Comparison of ENCODE assay signal across 8 mouse cellular contexts in genomic region chr5:108269811-108270151, GRCm38 (mm10). TPM values are rescaled to one million over a fixed set of nuclear protein-coding genes. Genes with fewer than 3 reads are reported as not detected.
DNase-seq lines count a peak whose midpoint lies in the region; ATAC-seq and TF ChIP-seq lines count a peak whose summit lies in the region.

No protein-coding gene starts in this region.

- WGBS in kidney, postnatal 0 days: 3% methylated on average over 7 of the region's 7 CpGs

- no peak for TF ChIP-seq CTCF in kidney, postnatal 0 days (IDR thresholded peaks at IDR 0.05; ENCODE audit: low read depth)
- TF ChIP-seq CTCF in cortical plate, adult 2 months (IDR thresholded peaks at IDR 0.05; ENCODE audit: extremely low read depth, insufficient read depth, low read length): no peak

- no peaks in the 10 kb centered on the region for H3K9me3 ChIP-seq in kidney, postnatal 0 days (replicated peaks; ENCODE audit: low read length)

- 0 out of 2 replicates have a peak, but pooled peaks cover 9% of the 10 kb centered on the region for H3K4me1 ChIP-seq in kidney, postnatal 0 days (replicated peaks; ENCODE audit: insufficient read depth, low read length)
- peaks cover 1% of the 10 kb centered on the region; the same call in 1 of the 2 replicates for H3K4me1 ChIP-seq in cortical plate, adult 2 months (ENCODE audit: control insufficient read depth, insufficient read depth, low read length)

- no peak for ATAC-seq in kidney, postnatal 0 days (replicated peaks; ENCODE audit: low FRiP score, low read depth)

- H3K4me3 ChIP-seq in kidney, postnatal 0 days (replicated peaks; ENCODE audit: low read depth, low read length): peak overlapping the region; percentile 92
- H3K4me3 ChIP-seq in cortical plate, adult 2 months (ENCODE audit: insufficient read depth, low read length): peak overlapping the region; percentile 98

- H3K9ac ChIP-seq in kidney, postnatal 0 days (ENCODE audit: low read depth, low read length): peak overlapping the region; percentile 88

- no peak overlapping the region for H3K27ac ChIP-seq in kidney, postnatal 0 days
- H3K27ac ChIP-seq in cortical plate, adult 2 months (ENCODE audit: insufficient read depth, low read length): no peak overlapping the region

- no peaks in the 10 kb centered on the region for H3K27me3 ChIP-seq in kidney, postnatal 0 days (ENCODE audit: insufficient read depth, low read length)

- peak; percentile 9 for DNase-seq in kidney, postnatal 0 days (ENCODE audit: low spot score)
- DNase-seq in kidney, postnatal 14 days: no peak
- DNase-seq in induced T-regulatory cell, adult 2 months (ENCODE audit: low read depth): peak; percentile 51
- DNase-seq in naive thymus-derived CD4-positive, alpha-beta T cell, adult 2 months (ENCODE audit: low read depth): peak; percentile 32
- no peak for DNase-seq in T-cell, adult 2 months (ENCODE audit: low spot score)
- DNase-seq in B cell, adult 2 months: no peak
- DNase-seq in retina, embryonic 14.5 days (ENCODE audit: low spot score): no peak

- peak overlapping the region; percentile 87 for H3K4me2 ChIP-seq in kidney, postnatal 0 days (ENCODE audit: low read length)

- H3K36me3 ChIP-seq in kidney, postnatal 0 days (ENCODE audit: insufficient read depth, low read length): no peaks in the 10 kb centered on the region

- no peak for TF ChIP-seq POLR2A in cortical plate, adult 2 months (IDR thresholded peaks at IDR 0.05; ENCODE audit: extremely low read depth, insufficient read depth, low read length)

RNA-seq across cellular contexts. Expression of gene Dr1, which starts 1.1 kb away (rescaled TPM):
- polyA plus RNA-seq in kidney, postnatal 0 days (2015; fragmentation: Nextera tagmentation; extraction: Ambion mirVana): 42.8 and 44.8 TPM in 2 replicates
- 24.7 and 25.2 TPM in 2 replicates for polyA plus RNA-seq in cortical plate, adult 2 months (2012; rRNA removed)

RNA-seq across cellular contexts. Expression of gene Pigg, which starts 42.6 kb away (rescaled TPM):
- polyA plus RNA-seq in kidney, postnatal 0 days (2015; fragmentation: Nextera tagmentation; extraction: Ambion mirVana): 4.3 and 5.9 TPM in 2 replicates
- polyA plus RNA-seq in cortical plate, adult 2 months (2012; rRNA removed): 8.3 and 8.7 TPM in 2 replicates

Comparison
In these comparisons a context has a peak if more than half of its experiments do, and no peak if none do; other contexts are left out.
1. DNase-seq: peak in kidney, postnatal 0 days (single experiment), induced T-regulatory cell, adult 2 months (single experiment) and naive thymus-derived CD4-positive, alpha-beta T cell, adult 2 months (single experiment); none in kidney, postnatal 14 days (single experiment), T-cell, adult 2 months (single experiment), B cell, adult 2 months (0 of 2) and retina, embryonic 14.5 days (single experiment).